Comparison of ENCODE assay signal across 8 mouse cellular contexts in the genomic region with DNA sequence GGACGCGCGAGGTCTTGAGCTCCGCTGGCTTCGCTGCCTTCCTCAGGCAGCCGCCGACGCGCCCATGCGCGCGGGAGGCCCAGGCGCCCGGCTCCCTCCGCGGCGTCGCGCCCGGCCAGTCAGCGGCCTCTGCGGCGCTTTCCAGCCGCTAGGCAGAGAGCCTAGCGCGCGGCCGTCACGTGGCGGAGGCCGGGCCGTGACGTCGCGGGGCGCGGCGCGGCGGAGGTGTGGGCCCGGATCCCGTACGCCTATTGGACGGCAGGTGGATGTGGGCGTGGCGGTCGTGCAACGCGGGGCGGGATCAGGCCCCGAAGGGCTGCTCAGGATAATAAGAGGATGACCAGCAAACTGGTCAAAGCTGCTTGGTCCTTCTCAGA. TPM values are rescaled to one million over a fixed set of nuclear protein-coding genes. Genes with fewer than 3 reads are reported as not detected.
DNase-seq lines count a peak whose midpoint lies in the region; ATAC-seq and TF ChIP-seq lines count a peak whose summit lies in the region.

A gene (minus strand): TSS at position 184 of the 377 bp plus-strand sequence.

- H3K4me3 ChIP-seq in brown adipose tissue, adult 24 weeks (ENCODE audit: insufficient read depth, low read depth, low read length), result peak within 1 kb of the TSS; percentile 75
- H3K4me3 ChIP-seq in heart, embryonic 14.5 days (ENCODE audit: control insufficient read depth in 1 of 2, insufficient read depth in 1 of 2, low read depth in 1 of 2, low read length in 2 of 2), result peak within 1 kb of the TSS; percentile 69 to 74
- H3K4me3 ChIP-seq in liver, embryonic 14.5 days (ENCODE audit: insufficient read depth in 1 of 2, low read depth in 2 of 2, low read length in 2 of 2), result peak within 1 kb of the TSS; percentile 55 to 63
- peak within 1 kb of the TSS; percentile 74 for H3K4me3 ChIP-seq in neural tube, embryonic 11.5 days (ENCODE audit: low read depth, low read length)
- peak within 1 kb of the TSS; percentile 72 for H3K4me3 ChIP-seq in stomach, postnatal 0 days (ENCODE audit: low read depth, low read length)

- no peaks in the 10 kb centered on the region for H3K9me3 ChIP-seq in heart, embryonic 14.5 days (ENCODE audit: control insufficient read depth, low read length)
- no peaks in the 10 kb centered on the region for H3K9me3 ChIP-seq in liver, embryonic 14.5 days (ENCODE audit: control insufficient read depth, low read length)
- H3K9me3 ChIP-seq in neural tube, embryonic 11.5 days (ENCODE audit: control insufficient read depth, low read length), result no peaks in the 10 kb centered on the region
- H3K9me3 ChIP-seq in stomach, postnatal 0 days (ENCODE audit: control insufficient read depth, low read length), result no peaks in the 10 kb centered on the region

- no peak for TF ChIP-seq CTCF in liver, embryonic 14.5 days (IDR thresholded peaks at IDR 0.05; ENCODE audit: low read depth)
- no peak for TF ChIP-seq CTCF in stomach, postnatal 0 days (IDR thresholded peaks at IDR 0.05; ENCODE audit: low read depth)

- peak within 1 kb of the TSS; percentile 81 for H3K9ac ChIP-seq in heart, embryonic 14.5 days (ENCODE audit: low read length)
- H3K9ac ChIP-seq in liver, embryonic 14.5 days (replicated peaks), result peak within 1 kb of the TSS; percentile 60
- H3K9ac ChIP-seq in neural tube, embryonic 11.5 days (ENCODE audit: low read length), result peak within 1 kb of the TSS; percentile 81
- H3K9ac ChIP-seq in stomach, postnatal 0 days (ENCODE audit: low read length), result peak within 1 kb of the TSS; percentile 83

- under 1% methylated on average over 48 of the region's 51 CpGs for WGBS in heart, embryonic 14.5 days
- WGBS in liver, embryonic 14.5 days (ENCODE audit: insufficient replicate concordance), result under 1% methylated on average over 47 of the region's 51 CpGs
- under 1% methylated on average over 45 of the region's 51 CpGs for WGBS in neural tube, embryonic 11.5 days
- under 1% methylated on average over 38 of the region's 51 CpGs for WGBS in stomach, postnatal 0 days

- H3K27ac ChIP-seq in brown adipose tissue, adult 24 weeks (replicated peaks; ENCODE audit: low read depth, low read length), result peak within 1 kb of the TSS; percentile 58
- peak within 1 kb of the TSS; percentile 12 to 67; a peak in 3 of 4 replicates for H3K27ac ChIP-seq in heart, embryonic 14.5 days (replicated peaks in 1 of 2; ENCODE audit: control insufficient read depth in 1 of 2, insufficient read depth in 1 of 2, low read depth in 2 of 2, low read length in 2 of 2)
- no peak within 1 kb of the TSS for H3K27ac ChIP-seq in liver, embryonic 14.5 days
- peak within 1 kb of the TSS; percentile 83 for H3K27ac ChIP-seq in neural tube, embryonic 11.5 days (ENCODE audit: low read depth, low read length)
- H3K27ac ChIP-seq in stomach, postnatal 0 days (replicated peaks), result peak within 1 kb of the TSS; percentile 87

- H3K4me2 ChIP-seq in heart, embryonic 14.5 days (ENCODE audit: low read length), result peak within 1 kb of the TSS; percentile 100
- peak within 1 kb of the TSS; percentile 71 for H3K4me2 ChIP-seq in liver, embryonic 14.5 days (ENCODE audit: low read depth)
- H3K4me2 ChIP-seq in neural tube, embryonic 11.5 days (ENCODE audit: low read depth), result peak within 1 kb of the TSS; percentile 99
- peak within 1 kb of the TSS; percentile 99 for H3K4me2 ChIP-seq in stomach, postnatal 0 days (replicated peaks; ENCODE audit: low read depth)

- H3K27me3 ChIP-seq in heart, embryonic 14.5 days (ENCODE audit: control insufficient read depth, insufficient read depth, low read length), result 0 out of 2 replicates have a peak, but pooled peaks cover 2% of the 10 kb centered on the region
- no peaks in the 10 kb centered on the region for H3K27me3 ChIP-seq in liver, embryonic 14.5 days (ENCODE audit: control insufficient read depth, insufficient read depth, low read length)
- no peaks in the 10 kb centered on the region for H3K27me3 ChIP-seq in neural tube, embryonic 11.5 days (ENCODE audit: control insufficient read depth, insufficient read depth, low read length)
- no peaks in the 10 kb centered on the region for H3K27me3 ChIP-seq in stomach, postnatal 0 days (ENCODE audit: control insufficient read depth, insufficient read depth, low read length)

- peak; percentile 96 for ATAC-seq in heart, embryonic 14.5 days (ENCODE audit: insufficient number of reproducible peaks, insufficient read depth, low FRiP score, low read depth)
- ATAC-seq in liver, embryonic 14.5 days (ENCODE audit: insufficient read depth), result peak; percentile 98
- ATAC-seq in neural tube, embryonic 11.5 days (ENCODE audit: insufficient read depth, low FRiP score, low TSS enrichment), result peak; percentile 98
- ATAC-seq in stomach, postnatal 0 days (ENCODE audit: low FRiP score, low TSS enrichment), result peak; percentile 95

- DNase-seq in CD4-positive, CD25-positive, alpha-beta regulatory T cell, adult 2 months (ENCODE audit: low read depth, low spot score), result peak; percentile 95
- DNase-seq in fibroblast of lung, adult 2 months (ENCODE audit: low read depth), result peak; percentile 76
- DNase-seq in kidney, postnatal 14 days, result peak; percentile 98
- peak; percentile 75 to 83 (median 78) for DNase-seq in liver, embryonic 14.5 days (ENCODE audit: low read depth in 3 of 3, low spot score in 3 of 3)
- peak; percentile 96 for DNase-seq in neural tube, embryonic 11.5 days (ENCODE audit: low spot score)
- peak; percentile 96 for DNase-seq in stomach, postnatal 0 days (ENCODE audit: low spot score)

- TF ChIP-seq EP300 in liver, embryonic 14.5 days (IDR thresholded peaks at IDR 0.05; ENCODE audit: low read depth), result no peak
- TF ChIP-seq EP300 in stomach, postnatal 0 days (optimal IDR thresholded peaks at IDR 0.05), result no peak

- peaks cover 4% of the 10 kb centered on the region; the same call in 1 of the 2 replicates for H3K4me1 ChIP-seq in brown adipose tissue, adult 24 weeks (ENCODE audit: control insufficient read depth, insufficient read depth, insufficient read length, low read length)
- peaks cover 8 to 21% of the 10 kb centered on the region in 2 experiments for H3K4me1 ChIP-seq in heart, embryonic 14.5 days (ENCODE audit: control insufficient read depth in 2 of 2, insufficient read depth in 2 of 2, low read length in 2 of 2)
- H3K4me1 ChIP-seq in liver, embryonic 14.5 days (replicated peaks; ENCODE audit: control insufficient read depth in 2 of 2, insufficient read depth in 2 of 2, low read length in 1 of 2), result peaks cover 0 to 4% of the 10 kb centered on the region in 2 experiments; a peak in 1 of 4 replicates
- peaks cover 11% of the 10 kb centered on the region for H3K4me1 ChIP-seq in neural tube, embryonic 11.5 days (ENCODE audit: control insufficient read depth, insufficient read depth, low read length)
- H3K4me1 ChIP-seq in stomach, postnatal 0 days (replicated peaks; ENCODE audit: control insufficient read depth, insufficient read depth), result peaks cover 3% of the 10 kb centered on the region; the same call in 1 of the 2 replicates

- H3K36me3 ChIP-seq in heart, embryonic 14.5 days (ENCODE audit: control insufficient read depth, insufficient read depth, low read length), result no peaks in the 10 kb centered on the region
- no peaks in the 10 kb centered on the region for H3K36me3 ChIP-seq in liver, embryonic 14.5 days (replicated peaks; ENCODE audit: control insufficient read depth, insufficient read depth, low read depth)
- no peaks in the 10 kb centered on the region for H3K36me3 ChIP-seq in neural tube, embryonic 11.5 days (ENCODE audit: control insufficient read depth, insufficient read depth, low read length)
- H3K36me3 ChIP-seq in stomach, postnatal 0 days (ENCODE audit: control insufficient read depth, insufficient read depth, low read length), result no peaks in the 10 kb centered on the region

RNA-seq across cellular contexts. Expression of the gene that starts here (rescaled TPM):
- polyA plus RNA-seq in brown adipose tissue, adult 24 weeks (2012; ENCODE audit: insufficient read depth, insufficient read length, missing spikeins), result 24.0 and 24.2 TPM in 2 replicates
- 5.8 and 5.9 TPM in 2 replicates for polyA plus RNA-seq in heart, embryonic 14.5 days (2014; fragmentation: Nextera tagmentation; extraction: Ambion mirVana)
- 3.3 and 4.8 TPM in 2 replicates for polyA plus RNA-seq in liver, embryonic 14.5 days (2012; rRNA removed)
- 7.8 and 9.8 TPM in 2 replicates for polyA plus RNA-seq in liver, embryonic 14.5 days (2014; fragmentation: Nextera tagmentation; extraction: Ambion mirVana)
- 22.0 and 22.9 TPM in 2 replicates for polyA plus RNA-seq in neural tube, embryonic 11.5 days (2014; fragmentation: Nextera tagmentation; extraction: Ambion mirVana)
- 21.7 and 22.4 TPM in 2 replicates for polyA plus RNA-seq in stomach, postnatal 0 days (2015; fragmentation: Nextera tagmentation; extraction: Ambion mirVana)
